Mouse (Mus musculus): ENCODE measurements around the gene Dyrk3.

Gene Dyrk3

DNA sequence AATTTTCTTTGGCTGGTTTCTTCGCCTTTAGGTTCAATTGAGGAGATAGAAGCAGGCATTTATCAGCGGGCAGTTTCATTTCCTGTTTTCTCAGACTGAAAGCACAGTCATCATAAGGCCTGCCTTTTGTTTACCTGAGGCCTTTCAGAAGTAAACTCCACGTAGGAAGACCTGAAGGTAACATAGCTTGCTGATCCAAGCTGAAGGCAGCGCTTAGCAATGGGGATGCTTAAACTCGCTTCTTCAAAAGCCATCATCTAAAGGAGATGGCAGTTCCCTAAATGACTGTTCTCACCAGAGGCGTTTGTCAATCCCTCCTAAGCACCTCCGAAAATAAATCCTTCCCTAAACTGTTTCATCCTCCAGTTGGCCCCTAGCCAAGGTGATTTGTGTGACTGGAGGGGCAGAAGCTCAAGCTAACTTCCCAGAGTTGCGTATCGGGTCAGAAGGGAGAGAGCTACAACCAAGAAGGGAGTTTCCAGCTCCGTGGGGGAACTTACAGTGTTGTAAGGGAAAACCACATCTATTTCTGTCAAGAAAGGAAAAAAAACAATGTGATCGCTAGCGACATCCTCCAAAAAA, 27.5 kb downstream of the Dyrk3 start:
- DNase-seq (ENCODE audit: low spot score) = no peak

DNA sequence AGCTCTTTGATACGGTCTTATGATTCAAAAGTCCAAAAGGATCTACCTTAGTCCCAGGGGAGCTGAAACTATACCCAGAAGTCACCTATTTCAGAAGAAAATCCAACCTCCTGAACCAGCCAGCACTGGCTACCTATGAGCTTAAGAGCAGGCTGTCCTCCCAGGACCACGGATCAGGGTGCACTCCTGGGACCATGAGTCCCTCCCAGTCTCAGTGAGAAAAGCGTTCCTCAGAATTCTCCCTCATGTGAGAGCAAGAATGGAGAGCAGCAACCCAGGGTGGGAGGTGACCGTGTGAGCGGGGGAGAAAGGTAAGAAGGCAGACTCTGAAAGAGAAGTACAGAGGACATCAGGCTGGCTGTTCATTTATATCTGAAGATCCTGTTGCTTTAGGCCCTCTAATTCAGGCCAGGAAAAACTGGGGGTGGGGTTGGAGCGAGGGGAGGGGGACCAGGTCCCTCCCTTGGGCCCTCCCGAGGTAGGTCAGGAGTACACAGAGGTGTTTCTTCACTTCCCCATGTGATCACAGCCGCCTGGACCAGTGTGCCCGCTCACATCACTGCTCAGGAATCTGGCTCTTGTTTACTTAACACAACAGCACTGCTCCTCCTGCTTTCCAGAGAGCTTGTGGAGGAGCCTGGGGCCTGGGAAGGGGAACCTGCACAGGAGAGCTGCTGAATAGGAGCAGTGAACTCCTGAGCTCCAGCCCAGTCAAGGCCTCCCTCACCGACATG, 30.4 kb downstream of the Dyrk3 start:
- DNase-seq (ENCODE audit: low spot score) = peak; percentile 43

DNA sequence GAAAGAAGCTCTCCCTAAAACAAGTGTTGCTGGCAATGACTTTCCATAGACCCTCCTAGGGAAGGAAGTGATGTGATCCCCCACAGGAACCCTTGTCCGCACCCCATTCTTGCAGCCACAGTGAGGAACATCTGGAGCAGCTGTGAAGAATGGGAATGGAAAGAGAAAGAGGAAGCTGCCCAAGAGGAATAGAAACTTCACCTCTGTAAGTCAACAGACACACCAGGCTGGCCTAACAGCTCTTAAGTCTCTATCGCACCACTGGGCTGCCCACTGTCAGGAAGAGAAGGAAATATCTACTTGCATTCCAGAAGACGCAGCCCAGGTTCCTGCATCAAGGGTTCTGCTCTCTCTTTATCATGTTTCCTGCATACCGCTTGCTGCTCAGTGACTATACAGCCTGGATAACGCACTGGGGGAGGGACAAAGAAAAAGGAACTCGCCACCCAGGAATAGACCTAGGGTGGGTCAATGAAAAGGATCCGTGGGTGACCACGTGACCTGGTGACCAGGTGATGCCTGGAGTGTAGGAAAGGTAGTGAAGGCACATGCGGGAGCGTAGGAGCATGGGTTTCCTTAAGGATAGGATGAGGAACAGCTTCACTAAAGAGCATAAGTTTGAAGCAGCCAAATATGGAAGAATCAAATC, 34.2 kb downstream of the Dyrk3 start:
- no peak for DNase-seq (ENCODE audit: low spot score)

DNA sequence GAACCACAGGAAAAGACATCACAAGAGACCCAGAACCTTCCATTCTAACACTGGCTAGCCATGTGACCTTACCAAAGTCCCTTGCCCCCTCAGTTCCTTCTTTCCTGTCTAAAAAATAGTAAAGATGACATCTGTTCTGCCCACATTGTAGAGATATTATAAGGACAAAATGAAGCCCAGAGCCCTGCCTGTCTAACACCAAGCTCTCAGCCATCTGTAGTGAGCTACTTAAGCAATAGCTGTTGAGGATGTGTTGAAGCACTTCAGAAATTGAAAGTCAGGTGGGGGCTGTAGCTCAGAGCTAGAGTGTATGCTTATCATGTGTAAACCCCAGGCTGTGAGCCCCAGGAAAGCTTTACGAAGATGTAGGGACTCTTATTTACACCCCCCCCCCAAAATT, 37.3 kb downstream of the Dyrk3 start:
- no peak for DNase-seq (ENCODE audit: low spot score)

DNA sequence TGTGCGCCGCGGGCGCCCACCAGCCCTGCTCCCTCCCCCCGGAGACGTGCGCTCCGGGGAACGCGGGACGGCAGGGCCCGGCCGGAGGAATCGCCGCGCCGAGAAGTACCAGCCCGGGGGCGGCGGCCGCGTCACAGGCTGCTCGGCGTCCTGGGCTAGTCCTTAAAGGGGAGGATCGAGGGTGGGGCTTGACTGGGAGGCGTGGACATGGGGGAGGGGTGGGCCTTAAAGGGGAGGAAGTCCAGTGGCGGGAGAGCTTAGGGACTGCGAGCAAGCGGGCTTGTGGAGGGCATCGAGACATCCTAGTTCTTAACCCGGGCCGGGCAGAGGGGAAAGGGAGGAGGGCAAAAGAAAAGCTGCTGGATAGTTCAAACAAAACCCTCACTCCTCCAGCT, 40.4 kb downstream of the Dyrk3 start, which contains the start of gene Mapkapk2:
Gene Mapkapk2 (minus strand): TSS at position 127 of the 395 bp plus-strand sequence.
- peak; percentile 93 for DNase-seq (ENCODE audit: low spot score)

DNA sequence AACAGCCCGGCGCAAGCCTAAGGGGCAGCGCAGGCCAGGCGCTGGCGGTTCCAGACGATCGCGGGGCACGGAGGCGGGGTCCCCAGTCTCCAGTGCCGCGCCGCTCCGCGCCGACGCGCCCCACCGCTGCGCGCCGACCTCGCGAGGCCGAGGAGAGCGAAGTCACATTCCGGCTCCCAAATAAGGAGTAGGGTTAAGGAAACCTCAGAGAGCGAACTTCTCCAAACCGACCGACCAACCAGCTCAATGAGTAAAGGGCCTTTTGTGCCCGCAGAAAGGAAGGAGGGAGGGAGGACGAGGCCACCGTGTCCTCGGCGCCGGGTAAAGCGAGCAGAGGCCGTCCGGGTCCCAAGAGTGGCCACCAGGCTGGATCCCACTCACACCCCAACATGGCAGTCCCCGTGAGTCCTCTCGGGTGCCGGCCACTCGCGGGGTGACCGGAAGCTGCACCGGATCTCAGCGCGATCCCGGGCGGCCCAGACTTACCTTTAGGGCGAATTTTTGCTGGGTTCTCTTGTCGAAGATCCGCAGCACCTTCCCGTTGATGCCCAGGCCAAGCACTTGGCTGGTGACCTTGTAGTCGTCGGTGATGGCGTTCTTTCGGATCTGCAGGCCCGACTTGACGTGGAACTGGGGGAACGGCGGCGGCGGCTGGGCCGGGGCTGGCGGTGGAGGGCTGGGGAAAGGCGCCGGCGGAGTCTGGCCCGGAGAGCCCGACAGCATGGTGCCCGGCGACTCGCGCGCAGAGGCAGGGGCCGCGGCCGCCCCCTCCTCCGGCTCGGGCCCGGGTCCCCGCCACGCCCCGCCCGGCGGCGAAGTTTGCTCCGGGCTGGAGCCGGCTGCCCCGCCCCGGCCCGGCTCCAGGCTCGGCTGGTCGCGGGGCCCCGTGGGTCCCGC, 41.1 kb downstream of the Dyrk3 start:
- peak; percentile 49 for DNase-seq (ENCODE audit: low spot score)

DNA sequence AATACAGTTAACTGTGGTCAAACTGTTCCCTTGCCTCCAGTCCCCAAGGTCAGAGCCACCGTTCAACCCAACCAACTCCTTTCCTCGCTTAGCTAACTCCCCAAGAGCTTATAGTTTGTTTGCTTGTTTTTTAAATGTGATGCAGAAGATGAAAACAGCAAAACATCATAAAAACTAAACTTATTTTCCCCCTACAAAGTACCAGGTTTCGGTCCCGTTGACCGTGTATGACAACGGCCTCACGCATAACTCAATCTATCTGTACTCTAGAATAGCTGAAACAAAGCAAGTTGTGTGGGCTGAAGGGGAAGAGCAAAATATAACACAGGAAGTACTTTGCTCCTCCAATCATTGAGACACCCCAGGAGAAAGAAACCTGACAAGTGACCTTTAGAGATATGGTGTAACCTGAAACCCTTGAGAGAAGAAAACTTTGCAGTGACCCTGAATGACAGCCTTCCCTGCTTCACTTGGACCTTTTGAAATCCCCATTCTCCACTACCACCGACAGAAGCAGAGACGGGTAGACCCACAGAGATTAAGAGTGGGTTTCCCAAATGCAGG, 41.9 kb downstream of the Dyrk3 start:
- DNase-seq (ENCODE audit: low spot score) = no peak

DNA sequence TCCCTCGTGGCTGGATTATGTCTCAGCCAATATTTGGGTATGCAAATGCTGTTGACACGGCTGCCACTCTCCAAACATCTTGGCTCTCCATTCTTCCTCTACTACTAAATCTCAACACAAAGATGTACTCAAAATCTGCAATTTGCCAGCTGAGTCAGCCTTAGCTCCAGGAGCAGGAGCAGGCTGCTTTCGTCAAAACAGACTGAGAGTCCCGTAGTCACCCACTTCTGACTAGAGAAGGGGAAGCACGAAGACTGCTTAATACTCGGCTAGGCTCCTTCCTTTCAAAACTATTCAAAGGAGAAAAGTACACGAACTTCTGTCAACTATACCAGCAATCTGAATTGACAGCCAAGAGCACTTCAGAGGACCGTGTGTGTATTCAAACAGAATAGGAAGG, 42.6 kb downstream of the Dyrk3 start:
- no peak for DNase-seq (ENCODE audit: low spot score)

DNA sequence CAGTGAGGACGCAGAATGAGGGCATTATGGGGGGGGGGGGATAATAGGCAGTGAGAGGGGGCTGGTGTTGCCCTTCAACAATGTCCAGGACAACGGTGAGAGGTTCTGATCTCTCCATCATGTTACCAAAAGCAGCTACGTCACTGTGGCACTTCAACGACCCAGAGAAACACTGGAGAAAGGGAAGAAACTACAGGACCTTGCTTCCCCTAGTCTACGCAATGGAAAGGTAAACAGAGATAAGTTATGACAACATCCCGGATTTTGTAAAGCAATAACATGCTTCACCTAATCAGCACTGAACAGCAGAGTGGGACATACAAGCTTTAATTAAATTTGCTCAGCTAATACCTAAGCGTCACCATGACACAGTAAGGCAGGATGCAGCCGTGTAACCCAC, 44.3 kb downstream of the Dyrk3 start:
- DNase-seq (ENCODE audit: low spot score) = no peak

DNA sequence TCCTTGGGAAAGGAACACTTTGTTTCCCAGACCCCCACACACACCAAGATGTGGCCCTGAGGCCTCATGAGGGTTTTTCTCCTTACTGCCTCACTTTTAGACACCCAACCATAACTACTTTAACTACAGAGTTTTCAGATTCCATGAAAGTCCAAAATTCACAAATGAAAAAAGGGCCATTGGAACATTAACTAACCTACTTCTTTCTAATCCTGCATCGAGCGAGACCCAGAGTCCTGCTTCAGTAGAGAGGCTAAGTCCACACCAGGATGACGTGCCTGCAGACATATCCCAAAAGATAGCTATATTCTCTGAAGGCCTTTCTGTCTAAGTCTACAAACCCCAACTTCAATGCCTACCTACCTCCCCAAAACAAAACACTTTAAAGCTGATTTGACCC, 45.3 kb downstream of the Dyrk3 start:
- DNase-seq (ENCODE audit: low spot score) = no peak

DNA sequence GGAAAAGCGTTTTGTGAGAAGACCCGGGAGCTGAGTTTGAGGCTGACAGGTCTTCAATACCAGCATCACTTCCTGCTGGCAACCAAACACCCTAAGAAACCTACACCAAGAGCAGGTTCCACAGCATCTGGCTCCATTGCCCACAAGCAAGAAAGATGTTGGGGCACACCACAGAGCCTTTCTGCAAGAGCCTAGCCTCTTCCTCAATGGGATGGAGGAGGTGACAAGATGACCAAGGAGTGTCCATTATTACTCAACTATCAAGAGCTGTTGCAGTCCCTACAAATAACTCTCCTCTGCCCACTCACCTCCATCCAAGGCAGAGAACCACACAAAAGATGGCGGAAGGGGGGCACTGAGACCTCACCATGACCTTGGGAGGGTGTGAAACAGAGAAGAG, 46.0 kb downstream of the Dyrk3 start:
- DNase-seq (ENCODE audit: low spot score) = no peak

DNA sequence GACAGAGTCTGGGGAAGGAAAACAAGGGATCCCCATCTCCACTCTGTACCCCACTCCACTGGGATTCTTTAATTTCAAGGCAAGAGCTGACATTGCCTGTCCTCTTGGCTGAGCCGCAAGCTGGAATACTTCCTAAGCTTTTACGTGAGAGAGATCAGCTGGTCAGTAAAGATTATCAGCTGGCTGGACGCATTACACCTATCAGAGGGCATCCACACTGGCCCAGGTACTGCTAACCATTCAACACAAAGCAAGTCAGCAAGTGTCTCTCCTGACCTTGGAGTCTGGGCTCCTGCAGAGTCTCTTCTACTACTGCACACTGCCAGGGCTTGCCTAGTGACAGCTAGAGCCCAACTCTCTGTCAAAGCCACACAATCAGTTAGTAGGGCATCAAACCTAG, 46.7 kb downstream of the Dyrk3 start:
- DNase-seq (ENCODE audit: low spot score) = no peak

DNA sequence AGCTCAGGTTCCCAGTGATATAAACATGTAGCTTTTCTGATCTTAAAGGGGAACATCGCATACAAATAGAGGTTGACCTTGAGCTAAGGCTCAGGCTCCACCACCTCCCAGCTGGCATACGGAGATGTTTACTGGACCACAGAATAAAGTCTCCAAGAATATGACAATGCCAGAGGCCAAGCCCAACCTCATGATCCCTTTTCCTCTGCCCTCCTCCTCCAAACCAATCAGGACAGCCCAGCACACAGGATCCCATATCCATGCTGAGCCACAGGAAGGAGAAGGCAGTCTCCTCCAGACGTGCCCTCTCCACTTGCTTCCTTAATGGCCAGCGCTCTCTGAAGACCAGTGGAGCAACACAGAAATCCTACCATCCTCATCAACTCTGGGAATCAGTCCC, 47.3 kb downstream of the Dyrk3 start:
- no peak for DNase-seq (ENCODE audit: low spot score)

DNA sequence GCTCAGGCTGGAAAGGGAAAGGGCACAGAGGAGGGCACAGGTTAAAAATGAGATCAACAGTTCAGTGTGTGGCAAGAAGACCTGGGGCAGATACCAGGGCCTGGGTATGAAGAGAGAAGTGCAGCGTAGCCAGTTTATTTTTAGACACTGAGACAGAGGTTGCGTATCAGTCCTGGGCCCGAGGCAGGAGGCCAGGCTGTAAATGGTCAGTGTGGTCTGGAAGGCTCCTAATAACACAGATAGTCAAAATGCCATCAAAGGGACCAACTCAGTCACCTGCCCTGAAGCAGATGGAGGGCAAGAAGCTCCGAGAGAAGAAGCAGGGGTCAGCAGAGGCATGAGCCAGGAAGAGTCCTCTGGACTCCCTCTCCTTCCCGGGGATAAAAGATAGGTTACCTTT, 47.9 kb downstream of the Dyrk3 start:
- DNase-seq (ENCODE audit: low spot score) = no peak

DNA sequence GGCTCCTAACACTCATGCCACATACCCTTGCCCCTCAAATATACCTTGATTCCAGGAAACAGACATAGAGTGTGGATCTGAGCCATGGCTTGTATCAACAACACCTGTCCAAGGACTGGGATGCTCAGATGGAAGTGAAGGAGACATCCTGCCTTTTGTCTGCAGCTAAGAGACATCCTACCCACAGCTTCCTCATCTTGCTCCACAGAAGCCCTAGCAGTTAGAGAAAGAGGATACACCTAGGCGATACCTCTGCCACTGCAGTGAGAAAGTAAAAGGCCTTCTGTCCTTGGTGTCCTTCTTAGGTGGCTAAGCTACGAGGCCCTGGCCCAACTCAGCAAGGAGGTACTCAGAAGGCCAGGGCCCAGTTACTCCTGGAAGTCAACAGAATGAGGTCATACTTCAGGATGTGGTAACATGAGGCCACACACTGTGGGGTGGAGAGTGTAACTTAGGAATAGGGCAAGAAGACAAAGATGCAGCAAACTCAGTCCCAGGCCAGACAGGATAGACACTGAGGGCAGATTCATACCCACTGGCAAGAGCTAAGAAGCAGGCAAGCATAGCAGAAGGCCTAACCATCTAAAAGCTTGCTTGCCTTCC, 48.5 kb downstream of the Dyrk3 start:
- no peak for DNase-seq (ENCODE audit: low spot score)

DNA sequence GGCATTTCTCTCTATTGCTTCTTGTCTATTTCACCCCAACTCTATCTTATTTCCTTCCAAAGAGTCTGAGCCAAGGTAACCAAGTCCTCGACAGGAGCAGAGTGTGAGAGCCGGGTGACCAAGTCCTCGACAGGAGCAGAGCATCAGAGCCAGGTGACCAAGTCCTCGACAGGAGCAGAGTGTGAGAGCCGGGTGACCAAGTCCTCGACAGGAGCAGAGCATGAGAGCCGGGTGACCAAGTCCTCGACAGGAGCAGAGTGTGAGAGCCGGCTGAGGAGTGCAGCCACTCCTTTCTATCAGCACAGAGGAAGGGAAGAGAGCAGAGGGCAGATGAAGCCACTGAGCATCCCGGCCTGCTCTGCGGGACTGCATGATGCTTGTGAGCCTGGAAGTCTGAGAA, 49.6 kb downstream of the Dyrk3 start:
- DNase-seq (ENCODE audit: low spot score) = no peak

DNA sequence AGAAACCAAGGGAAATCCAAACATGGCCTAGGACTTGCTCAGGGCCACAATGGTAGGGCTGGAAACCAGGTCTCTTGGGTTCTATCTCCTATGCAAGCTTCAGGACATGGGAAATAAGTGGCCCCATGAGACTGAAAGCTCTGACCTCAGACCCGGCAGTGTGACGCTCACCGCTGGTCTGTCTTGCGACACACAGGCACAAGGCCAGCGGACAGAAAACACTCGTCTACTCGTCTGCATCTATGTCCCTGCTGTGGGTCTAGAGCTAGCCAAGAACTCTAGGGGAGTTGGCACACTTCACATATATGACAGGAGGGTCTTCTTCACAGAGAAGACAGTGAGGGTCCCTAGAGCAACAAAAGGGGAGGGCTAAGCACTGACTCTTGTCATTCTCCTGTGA, 51.2 kb downstream of the Dyrk3 start:
- no peak for DNase-seq (ENCODE audit: low spot score)

DNA sequence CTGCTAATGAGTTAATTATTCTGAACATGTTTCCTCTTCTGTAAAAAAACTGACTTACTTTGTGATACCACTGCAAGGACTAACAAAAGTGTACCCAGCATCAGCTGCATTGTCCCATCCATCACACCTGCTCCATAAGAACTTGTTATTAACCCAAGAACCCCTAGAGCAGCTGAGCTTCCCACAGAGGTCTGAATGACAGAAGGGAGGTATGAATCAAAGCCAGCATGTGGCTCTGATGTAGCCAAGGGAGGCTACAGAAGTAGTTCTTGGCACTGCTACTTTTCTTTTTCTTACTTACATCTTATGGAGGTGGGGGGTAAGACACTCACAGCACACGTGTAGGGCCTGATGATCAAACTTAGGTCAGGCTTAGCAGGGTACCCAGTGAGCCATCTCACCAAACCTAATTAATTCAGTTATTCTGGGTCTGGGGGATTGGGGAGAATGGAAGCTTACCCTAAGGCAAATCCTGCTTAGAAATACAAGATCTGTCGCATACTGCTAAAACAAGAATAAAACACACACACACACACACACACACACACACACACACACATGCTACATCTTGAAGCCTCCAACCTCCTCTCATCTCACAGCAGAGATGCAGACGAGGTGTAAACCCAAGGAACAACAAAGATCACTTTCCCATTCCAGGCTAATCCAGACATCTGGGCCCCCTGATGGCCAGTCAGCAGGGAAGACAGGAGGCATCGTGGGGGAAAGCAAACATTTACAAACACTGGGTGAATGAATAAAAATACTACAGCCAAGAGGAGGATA, 52.0 kb downstream of the Dyrk3 start:
- DNase-seq (ENCODE audit: low spot score) = no peak

DNA sequence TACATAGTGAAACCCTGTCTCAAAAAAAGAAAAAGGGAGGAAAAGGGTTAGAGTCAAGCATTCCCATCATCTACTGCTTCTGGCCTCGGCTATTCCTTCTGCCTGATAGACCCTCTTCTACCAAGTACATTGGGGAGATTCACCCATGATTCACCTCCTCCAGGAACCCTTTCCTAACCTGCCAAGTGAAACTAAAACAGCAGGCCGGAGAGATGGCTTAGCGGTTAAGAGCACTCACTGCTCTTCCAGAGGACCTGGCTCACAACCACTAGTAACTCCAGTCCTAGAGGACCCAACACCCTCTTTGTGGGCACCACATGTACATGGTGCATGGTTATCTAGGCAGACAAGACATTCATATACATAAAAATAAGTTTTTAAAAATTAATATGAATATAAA, 52.9 kb downstream of the Dyrk3 start:
- DNase-seq (ENCODE audit: low spot score) = no peak

DNA sequence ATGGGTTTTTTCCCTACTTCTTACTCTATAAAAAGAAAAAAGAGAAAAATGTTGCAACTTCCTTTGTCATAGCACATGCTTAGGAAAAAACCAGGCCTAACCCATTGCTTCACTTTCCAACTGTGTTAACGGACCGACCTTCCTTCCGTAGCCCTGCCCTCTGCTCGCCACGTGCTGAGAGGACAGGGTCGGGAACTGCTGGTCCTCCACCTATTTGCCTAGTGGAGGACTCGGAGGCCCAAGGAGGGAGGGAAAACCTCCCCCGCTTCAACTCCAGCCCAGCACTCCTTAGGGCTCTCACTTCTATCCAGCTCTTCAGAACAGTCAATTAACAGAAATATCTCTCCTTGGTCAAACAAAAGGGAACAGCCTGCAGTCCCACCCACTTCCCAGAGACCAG, 53.9 kb downstream of the Dyrk3 start:
- DNase-seq (ENCODE audit: low spot score) = no peak

DNA sequence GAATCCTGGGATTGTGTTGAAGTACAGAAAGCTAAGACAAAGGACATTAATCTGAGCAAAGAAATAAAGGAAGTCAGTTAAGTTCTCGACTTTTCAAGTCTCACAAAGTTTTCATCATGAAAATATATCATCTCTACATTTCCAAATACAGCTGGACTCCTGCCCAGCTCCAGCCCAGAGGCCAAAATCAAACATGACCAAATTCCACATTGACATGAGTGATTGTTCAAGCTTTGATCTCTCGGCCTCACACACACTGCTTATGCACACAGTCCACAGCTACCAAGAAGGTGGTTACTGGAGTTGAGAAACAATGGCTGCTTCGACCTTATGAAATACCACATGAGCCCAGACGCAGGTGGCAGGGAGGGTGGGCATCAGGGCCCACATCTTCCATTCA, 54.5 kb downstream of the Dyrk3 start:
- DNase-seq (ENCODE audit: low spot score) = no peak

Data from urinary bladder, postnatal 25 days (tissue).